ENCODE assay signal across 8 mouse cellular contexts in the genomic region with DNA sequence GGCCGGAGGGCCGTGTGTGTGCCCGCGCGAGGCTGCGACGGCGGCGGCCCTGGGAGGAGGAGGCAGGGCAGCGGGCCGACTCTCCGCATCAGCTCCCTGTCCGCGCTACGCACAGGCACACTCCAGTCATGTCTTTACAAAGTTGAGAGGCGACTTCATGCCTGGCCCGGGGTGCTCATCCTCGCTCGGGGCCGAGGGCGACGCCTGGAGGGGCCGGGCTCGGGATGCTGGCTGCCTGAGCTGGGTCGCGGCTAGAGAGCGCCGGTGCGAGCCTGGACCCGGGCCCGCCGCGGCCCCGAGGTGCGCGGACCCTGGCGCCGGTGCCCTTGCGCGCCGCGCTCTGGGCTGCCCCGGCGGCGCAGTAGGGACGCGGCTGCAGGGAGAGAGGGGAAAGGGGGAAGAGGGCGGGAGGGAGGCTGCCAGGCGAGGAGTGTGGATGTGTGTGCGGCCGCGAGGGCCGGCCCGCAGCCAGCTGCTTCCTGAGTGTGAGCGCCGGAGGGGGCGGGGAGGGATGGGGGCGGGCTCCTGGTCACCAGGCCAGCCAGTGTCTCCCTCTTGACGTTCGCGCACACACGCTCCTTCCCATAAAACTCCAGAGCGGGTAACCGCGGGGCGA. TPM values are rescaled to one million over a fixed set of nuclear protein-coding genes. Genes with fewer than 3 reads are reported as not detected.
DNase-seq lines count a peak whose midpoint lies in the region; ATAC-seq and TF ChIP-seq lines count a peak whose summit lies in the region.

A gene (minus strand): TSS at position 302 of the 616 bp plus-strand sequence.

- no peak for TF ChIP-seq CTCF in bone marrow, adult 2 months (IDR thresholded peaks at IDR 0.05; ENCODE audit: control insufficient read depth, insufficient read depth, low read length)

- no peak within 1 kb of the TSS; the same call in 1 of the 2 replicates for H3K27ac ChIP-seq in bone marrow, adult 2 months (ENCODE audit: control insufficient read depth, insufficient read depth, low read depth, low read length, poor library complexity)
- peak within 1 kb of the TSS; percentile 23 for H3K27ac ChIP-seq in hindbrain, embryonic 15.5 days (replicated peaks)

- H3K4me1 ChIP-seq in bone marrow, adult 2 months (ENCODE audit: control insufficient read depth, insufficient read depth, low read length): peaks cover 2% of the 10 kb centered on the region; the same call in 1 of the 2 replicates
- H3K4me1 ChIP-seq in hindbrain, embryonic 15.5 days (replicated peaks): peaks cover 33% of the 10 kb centered on the region

- peak within 1 kb of the TSS; percentile 63 for H3K4me3 ChIP-seq in bone marrow, adult 2 months (replicated peaks; ENCODE audit: control insufficient read depth, low read depth, low read length)
- H3K4me3 ChIP-seq in hindbrain, embryonic 15.5 days: peak within 1 kb of the TSS; percentile 51

- peak within 1 kb of the TSS; percentile 88 for H3K4me2 ChIP-seq in hindbrain, embryonic 15.5 days

- no peaks in the 10 kb centered on the region for H3K9me3 ChIP-seq in hindbrain, embryonic 15.5 days

- no peak for ATAC-seq in CD4-positive, CD25-positive, alpha-beta regulatory T cell, adult 4 months
- peak; percentile 90 for ATAC-seq in hindbrain, embryonic 15.5 days (ENCODE audit: low FRiP score, low read depth)
- peak; percentile 52 for ATAC-seq in megakaryocyte, adult 5-6 weeks (ENCODE audit: poor library complexity, severe bottlenecking)

- WGBS in bone marrow, adult 2 months: under 1% methylated on average over 65 of the region's 66 CpGs
- WGBS in hindbrain, embryonic 15.5 days: under 1% methylated on average over 50 of the region's 66 CpGs

- peaks cover 37% of the 10 kb centered on the region for H3K27me3 ChIP-seq in hindbrain, embryonic 15.5 days

- intact Hi-C loops in left cerebral cortex, postnatal 14 days (cut with DNase I): no loop called here

- peak within 1 kb of the TSS; percentile 39 for H3K9ac ChIP-seq in hindbrain, embryonic 15.5 days

- H3K36me3 ChIP-seq in hindbrain, embryonic 15.5 days: no peaks in the 10 kb centered on the region

- no peak for TF ChIP-seq POLR2A in bone marrow, adult 2 months (IDR thresholded peaks at IDR 0.05; ENCODE audit: borderline replicate concordance, control insufficient read depth, low read depth, low read length)

- peak; percentile 37 for DNase-seq in CD4-positive, CD25-positive, alpha-beta regulatory T cell, adult 2 months (ENCODE audit: low read depth, low spot score)
- DNase-seq in gastrocnemius, adult 8-10 months (ENCODE audit: low spot score in 2 of 2): peak; percentile 6 to 28
- peak; percentile 26 to 31 for DNase-seq in left cerebral cortex, postnatal 14 days (ENCODE audit: low spot score in 2 of 2)
- DNase-seq in right cerebral cortex, postnatal 4 days: peak; percentile 42

RNA-seq across cellular contexts. Expression of the gene that starts here (rescaled TPM):
- polyA plus RNA-seq in CD4-positive, CD25-positive, alpha-beta regulatory T cell, adult 4 months (2017; shearing (Covaris generic)): under 1 TPM; 0.05 to 0.33 TPM
- polyA plus RNA-seq in bone marrow, adult 2 months (2011; ENCODE audit: insufficient read depth, insufficient read length, low replicate concordance, missing spikeins): 0.77 and 2.5 TPM in 2 replicates
- under 1 TPM; 0.56 to 0.85 (median 0.75) TPM for total RNA-seq in gastrocnemius, adult 8-10 months (2022)
- 3.6 and 3.8 TPM in 2 replicates for polyA plus RNA-seq in hindbrain, embryonic 15.5 days (2015; fragmentation: Nextera tagmentation; extraction: Ambion mirVana)
- 1 to 10 TPM; 4.6 to 5.0 TPM for total RNA-seq in left cerebral cortex, postnatal 14 days (2021)
- total RNA-seq in megakaryocyte, adult 5-6 weeks (2015): 1.2 and 2.4 TPM in 2 replicates
- 1.4 and 2.4 TPM in 2 replicates for total RNA-seq in megakaryocyte, adult 5-6 weeks (2017)

Comparison
In these comparisons a context has a peak if more than half of its experiments do, and no peak if none do; other contexts are left out.
1. Peak in DNase-seq in gastrocnemius, adult 8-10 months; RNA of the gene not detected or under 1 TPM.